Mouse (Mus musculus): ENCODE results near the gene Htra2.
A peak's percentile ranks its signal among the peaks of the same experiment; 100 is the strongest.

Gene Htra2

GRCm38 (mm10) chr6:83070311-83071219 lies 15.5 kb upstream of the Htra2 start:
- DNase-seq (ENCODE audit: low read depth, low spot score) = no peak

GRCm38 (mm10) chr6:83070247-83070310 lies 15.0 kb upstream of the Htra2 start, which contains the start of gene Tlx2:
Tlx2 (minus strand) TSS chr6:83070293.
- DNase-seq (ENCODE audit: low read depth, low spot score) = no peak

GRCm38 (mm10) chr6:83069488-83070246 lies 14.6 kb upstream of the Htra2 start:
- no peak for DNase-seq (ENCODE audit: low read depth, low spot score)

GRCm38 (mm10) chr6:83068706-83069487 lies 13.8 kb upstream of the Htra2 start:
- DNase-seq (ENCODE audit: low read depth, low spot score) = no peak

- DNase-seq (ENCODE audit: low read depth, low spot score) = no peak
These were observed 13.1 kb upstream of the Htra2 start for GRCm38 (mm10) chr6:83068221-83068620.

GRCm38 (mm10) chr6:83066441-83066840 lies 11.4 kb upstream of the Htra2 start:
- no peak for DNase-seq (ENCODE audit: low read depth, low spot score)

GRCm38 (mm10) chr6:83065995-83066394 lies 10.9 kb upstream of the Htra2 start:
- DNase-seq (ENCODE audit: low read depth, low spot score) = no peak

GRCm38 (mm10) chr6:83058725-83059124 lies 3.7 kb upstream of the Htra2 start:
- no peak for DNase-seq (ENCODE audit: low read depth, low spot score)

- DNase-seq (ENCODE audit: low read depth, low spot score) = no peak
These were observed 2.7 kb upstream of the Htra2 start, which contains the start of gene Dqx1 for GRCm38 (mm10) chr6:83057790-83058189. Dqx1 (plus strand) TSS chr6:83057844.

- DNase-seq (ENCODE audit: low read depth, low spot score) = peak; percentile 98
These were observed 810 bp downstream of the Htra2 start, which contains the start of gene Aup1 for GRCm38 (mm10) chr6:83054074-83054851. Aup1 (plus strand) TSS chr6:83054521.

GRCm38 (mm10) chr6:83053136-83053960 lies 1.7 kb downstream of the Htra2 start:
- no peak for DNase-seq (ENCODE audit: low read depth, low spot score)

- DNase-seq (ENCODE audit: low read depth, low spot score) = no peak
These were observed 5.7 kb downstream of the Htra2 start for GRCm38 (mm10) chr6:83049367-83049766.

- DNase-seq (ENCODE audit: low read depth, low spot score) = no peak
These were observed 10.3 kb downstream of the Htra2 start for GRCm38 (mm10) chr6:83044742-83045141.

GRCm38 (mm10) chr6:83043993-83044392 lies 11.1 kb downstream of the Htra2 start:
- DNase-seq (ENCODE audit: low read depth, low spot score) = no peak

GRCm38 (mm10) chr6:83043561-83043960 lies 11.5 kb downstream of the Htra2 start:
- no peak for DNase-seq (ENCODE audit: low read depth, low spot score)

- DNase-seq (ENCODE audit: low read depth, low spot score) = no peak
These were observed 14.5 kb downstream of the Htra2 start for GRCm38 (mm10) chr6:83040601-83041000.

- DNase-seq (ENCODE audit: low read depth, low spot score) = peak; percentile 68
These were observed 16.5 kb downstream of the Htra2 start for GRCm38 (mm10) chr6:83038496-83039012.

GRCm38 (mm10) chr6:83037188-83037587 lies 17.9 kb downstream of the Htra2 start:
- no peak for DNase-seq (ENCODE audit: low read depth, low spot score)

- DNase-seq (ENCODE audit: low read depth, low spot score) = no peak
These were observed 20.5 kb downstream of the Htra2 start for GRCm38 (mm10) chr6:83034463-83035055.

Data from retina, postnatal 7 days (tissue).